Mouse (Mus musculus): ENCODE measurements around the gene Tnik.

Tnik gene

GRCm38 (mm10) chr3:28399593-28400216, 136.7 kb downstream of the Tnik start:
- no peak for DNase-seq (ENCODE audit: low read depth, low spot score)

GRCm38 (mm10) chr3:28401335-28401734, 138.3 kb downstream of the Tnik start:
- no peak for DNase-seq (ENCODE audit: low read depth, low spot score)

GRCm38 (mm10) chr3:28402221-28402620, 139.2 kb downstream of the Tnik start:
- no peak for DNase-seq (ENCODE audit: low read depth, low spot score)

GRCm38 (mm10) chr3:28405391-28405790, 142.4 kb downstream of the Tnik start:
- no peak for DNase-seq (ENCODE audit: low read depth, low spot score)

DNA sequence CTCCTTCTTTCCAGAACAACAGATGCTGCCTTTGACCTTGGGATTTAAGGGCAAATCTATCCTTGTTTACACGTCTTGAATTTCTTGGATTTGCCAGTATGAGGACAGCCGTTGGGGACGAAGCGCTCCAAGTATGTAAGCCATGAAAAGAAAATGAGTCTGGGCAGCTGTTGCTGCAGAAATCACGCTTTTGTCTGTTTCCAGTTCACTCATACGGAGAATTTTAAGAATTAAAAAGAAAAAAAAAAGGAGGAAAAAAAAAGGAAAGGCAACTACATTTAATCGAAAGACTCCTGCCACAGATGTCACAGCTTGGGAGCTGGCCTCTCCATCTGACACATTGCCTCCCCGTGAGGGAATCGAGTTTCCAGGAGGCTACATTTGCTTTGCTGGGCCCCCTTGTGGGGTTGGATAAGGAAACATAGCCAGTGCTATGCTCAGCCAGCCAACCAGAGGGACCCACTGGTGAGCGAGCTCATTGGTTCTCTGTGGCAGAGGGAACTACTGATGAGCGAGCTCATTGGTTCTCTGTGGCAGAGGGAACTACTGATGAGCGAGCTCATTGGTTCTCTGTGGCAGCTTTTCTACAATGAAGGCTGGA, 145.9 kb downstream of the Tnik start:
- DNase-seq (ENCODE audit: low read depth, low spot score), result no peak

DNA sequence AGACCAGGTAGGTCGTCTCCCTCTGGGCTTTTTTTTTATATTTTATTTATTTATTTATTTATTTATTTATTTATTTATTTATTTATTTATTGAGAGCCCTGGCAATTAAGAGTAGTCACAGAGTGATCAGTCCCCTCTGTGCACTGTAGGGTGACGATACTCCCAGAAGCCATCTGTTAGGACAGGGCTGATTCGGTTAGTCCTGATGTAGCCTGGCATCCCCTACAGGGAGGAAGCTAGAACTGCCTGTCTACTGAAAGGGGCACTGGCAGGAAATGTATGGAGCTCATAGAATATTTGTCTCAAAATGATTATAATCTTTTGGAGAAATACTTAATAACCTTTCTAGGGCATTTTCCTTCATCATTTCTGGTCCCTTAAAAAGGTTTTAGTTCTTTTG, 147.3 kb downstream of the Tnik start:
- no peak for DNase-seq (ENCODE audit: low read depth, low spot score)

DNA sequence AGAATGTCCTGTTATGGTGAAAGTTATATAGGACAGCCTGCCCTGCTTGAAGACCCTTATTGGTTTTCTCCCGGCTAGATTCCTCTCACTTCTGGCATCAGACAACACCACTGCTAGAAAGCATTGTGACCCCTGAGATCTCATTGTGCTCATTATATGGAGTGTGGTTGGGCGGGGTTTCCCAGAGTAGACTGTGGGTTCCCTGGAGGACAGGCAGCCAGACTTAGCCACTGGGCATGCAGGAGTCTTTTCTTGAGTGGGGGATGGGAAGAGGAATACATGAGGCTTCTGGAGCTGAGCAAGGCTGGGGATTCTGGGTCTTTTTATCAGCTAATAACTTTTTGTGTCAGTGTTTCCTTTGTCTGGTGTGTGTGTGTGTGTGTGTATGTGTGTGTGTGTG, 153.0 kb downstream of the Tnik start:
- no peak for DNase-seq (ENCODE audit: low read depth, low spot score)

DNA sequence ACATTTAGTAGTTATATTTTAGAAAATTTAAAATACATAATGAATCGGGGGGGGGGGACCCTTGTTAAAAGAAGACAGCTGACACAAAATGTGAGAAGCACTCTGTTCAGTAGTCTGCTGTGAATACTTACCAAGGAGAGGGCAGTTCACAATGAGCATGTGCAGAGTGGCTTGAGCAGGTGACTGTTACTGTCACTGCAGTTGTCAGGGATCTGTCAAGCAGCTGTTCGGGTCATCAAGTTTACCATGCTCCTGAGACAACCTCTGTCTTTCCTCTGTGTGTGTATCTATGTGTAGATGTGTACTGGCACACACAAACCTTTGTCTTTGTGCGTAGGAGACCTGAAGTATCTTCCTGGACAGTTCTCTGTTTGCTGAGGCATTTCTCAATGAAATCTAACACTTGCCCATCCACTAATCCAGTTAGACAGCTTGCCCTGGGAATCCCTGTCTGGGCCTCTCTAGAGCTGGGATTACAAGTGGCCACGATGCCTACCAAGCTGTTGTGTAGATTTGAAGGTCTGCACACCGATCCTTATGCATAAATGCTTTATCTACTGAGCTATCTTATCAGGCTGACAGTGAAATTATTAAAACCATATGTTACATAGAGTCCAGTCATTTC, 154.2 kb downstream of the Tnik start:
- DNase-seq (ENCODE audit: low read depth, low spot score), result no peak

DNA sequence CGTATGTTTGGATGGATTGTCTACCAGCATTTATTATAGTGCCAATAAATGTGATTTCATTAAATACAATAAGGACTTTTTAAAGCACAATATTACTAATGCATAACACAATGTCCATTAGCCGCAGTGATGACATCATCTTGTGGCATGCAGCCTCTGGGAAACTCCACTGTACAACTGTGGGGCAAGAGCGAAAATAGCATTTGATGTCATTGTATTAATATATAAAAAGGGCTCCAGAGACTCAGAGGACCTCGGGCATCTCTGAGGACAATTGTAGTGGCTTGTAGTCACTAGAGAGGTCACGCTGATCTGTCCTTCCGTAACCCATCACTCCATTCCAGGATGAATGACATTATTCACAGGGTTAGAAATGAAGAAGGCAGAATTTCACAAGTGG, 157.2 kb downstream of the Tnik start:
- DNase-seq (ENCODE audit: low read depth, low spot score), result no peak

GRCm38 (mm10) chr3:28420698-28421097, 157.7 kb downstream of the Tnik start:
- DNase-seq (ENCODE audit: low read depth, low spot score), result no peak

GRCm38 (mm10) chr3:28421798-28422197, 158.8 kb downstream of the Tnik start:
- DNase-seq (ENCODE audit: low read depth, low spot score), result no peak

DNA sequence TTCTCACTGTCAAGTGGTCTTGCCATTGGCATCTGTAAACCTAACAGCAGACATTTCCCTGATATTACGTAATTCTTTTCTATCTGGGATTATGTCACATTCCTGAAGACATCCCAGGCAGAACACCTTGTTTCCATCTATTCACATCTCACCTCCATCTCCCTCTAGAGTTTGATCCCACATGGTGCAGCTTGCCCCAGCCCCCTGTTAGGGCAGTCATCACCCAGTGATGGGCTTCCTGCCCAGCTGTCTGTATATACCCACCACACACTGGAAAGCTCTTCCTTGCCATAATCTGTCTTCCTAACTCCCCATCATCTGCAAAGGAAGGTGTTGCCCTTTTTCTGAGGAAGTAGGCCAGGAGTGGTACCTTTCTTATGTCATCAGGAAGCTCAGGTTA, 159.2 kb downstream of the Tnik start:
- no peak for DNase-seq (ENCODE audit: low read depth, low spot score)

DNA sequence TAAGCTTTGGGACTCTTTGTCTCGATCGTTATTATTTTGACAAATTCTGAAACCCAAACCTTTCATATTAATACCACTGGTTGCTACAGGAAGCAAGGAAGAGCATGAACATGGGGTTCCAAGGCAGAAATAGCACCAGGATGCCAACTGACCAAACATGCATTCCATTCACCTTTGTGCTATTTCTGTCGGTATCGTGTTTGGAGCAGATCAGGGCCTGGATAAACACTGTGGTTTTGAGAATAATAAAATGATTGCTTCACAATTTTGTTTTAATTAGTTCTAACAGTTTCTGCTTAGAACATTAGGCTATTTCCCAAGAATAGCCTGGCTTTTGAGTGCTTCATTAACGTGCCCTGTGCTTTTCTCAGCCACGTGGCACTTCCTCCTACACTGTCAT, 162.9 kb downstream of the Tnik start:
- no peak for DNase-seq (ENCODE audit: low read depth, low spot score)

- no peak for DNase-seq (ENCODE audit: low read depth, low spot score)
Observed at GRCm38 (mm10) chr3:28431459-28431858, 168.4 kb downstream of the Tnik start.

GRCm38 (mm10) chr3:28432321-28432720, 169.3 kb downstream of the Tnik start:
- no peak for DNase-seq (ENCODE audit: low read depth, low spot score)

- DNase-seq (ENCODE audit: low read depth, low spot score), result no peak
Observed at GRCm38 (mm10) chr3:28435478-28435877, 172.5 kb downstream of the Tnik start.

- DNase-seq (ENCODE audit: low read depth, low spot score), result no peak
Observed at GRCm38 (mm10) chr3:28437429-28437828, 174.4 kb downstream of the Tnik start.

DNA sequence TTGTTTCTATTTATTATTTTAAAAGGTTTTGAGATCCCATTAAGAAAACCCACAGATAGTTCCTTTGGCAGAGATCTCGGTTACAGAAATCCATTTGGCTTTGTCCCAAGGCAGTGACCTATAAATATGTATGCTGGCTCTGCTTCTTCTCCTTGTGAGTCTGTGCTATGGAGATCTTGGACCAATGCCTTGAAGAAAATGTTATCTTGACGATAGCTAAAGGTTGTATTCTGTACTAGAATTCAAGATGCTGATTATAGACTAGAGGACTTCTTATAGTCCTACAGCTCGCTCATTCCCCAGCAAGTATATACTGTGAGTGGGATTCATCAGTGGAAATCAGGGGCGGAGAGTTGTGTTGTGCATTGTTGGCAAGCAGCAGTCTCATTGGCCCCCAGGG, 178.5 kb downstream of the Tnik start:
- DNase-seq (ENCODE audit: low read depth, low spot score), result no peak

DNA sequence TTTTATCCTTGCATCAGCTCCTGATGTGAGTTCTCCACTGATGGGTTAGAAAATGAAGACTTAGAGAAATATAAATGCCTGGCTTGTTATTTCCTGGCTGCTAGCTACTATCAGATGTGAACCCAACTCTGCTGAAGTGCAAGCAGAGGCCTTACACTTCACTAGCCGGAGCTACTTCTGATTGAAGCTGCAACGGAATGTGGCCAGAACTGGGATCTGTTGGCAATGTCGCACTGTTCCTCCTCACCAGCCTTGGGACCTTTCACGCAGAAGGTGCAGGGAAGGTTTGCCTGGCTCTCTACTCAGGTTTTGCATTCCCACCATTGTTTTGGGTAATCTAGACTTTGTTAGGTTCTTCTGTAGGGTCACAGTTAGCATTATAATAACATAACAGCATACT, 179.1 kb downstream of the Tnik start:
- DNase-seq (ENCODE audit: low read depth, low spot score), result no peak

DNA sequence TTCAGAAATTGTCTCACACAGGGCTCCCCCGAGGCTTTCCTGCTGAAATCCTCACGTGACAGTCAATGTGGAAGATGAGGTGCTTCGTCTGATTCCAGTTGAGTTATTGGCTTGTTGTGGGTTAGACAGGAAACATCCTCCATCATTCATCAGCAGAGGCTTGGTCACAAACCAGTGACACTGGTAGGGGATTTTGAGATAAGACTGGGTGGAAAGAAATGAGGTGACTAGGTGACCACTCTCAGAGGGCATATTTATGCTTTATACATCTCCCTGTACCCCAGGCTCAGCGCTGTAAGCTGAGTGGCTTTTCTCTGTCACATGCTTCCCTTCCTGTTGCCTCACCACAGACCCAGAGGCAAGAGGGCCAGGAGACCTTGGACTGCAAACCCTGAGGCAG, 184.9 kb downstream of the Tnik start:
- DNase-seq (ENCODE audit: low read depth, low spot score), result no peak

- DNase-seq (ENCODE audit: low read depth, low spot score), result no peak
Observed at GRCm38 (mm10) chr3:28453458-28453857, 190.4 kb downstream of the Tnik start.

DNA sequence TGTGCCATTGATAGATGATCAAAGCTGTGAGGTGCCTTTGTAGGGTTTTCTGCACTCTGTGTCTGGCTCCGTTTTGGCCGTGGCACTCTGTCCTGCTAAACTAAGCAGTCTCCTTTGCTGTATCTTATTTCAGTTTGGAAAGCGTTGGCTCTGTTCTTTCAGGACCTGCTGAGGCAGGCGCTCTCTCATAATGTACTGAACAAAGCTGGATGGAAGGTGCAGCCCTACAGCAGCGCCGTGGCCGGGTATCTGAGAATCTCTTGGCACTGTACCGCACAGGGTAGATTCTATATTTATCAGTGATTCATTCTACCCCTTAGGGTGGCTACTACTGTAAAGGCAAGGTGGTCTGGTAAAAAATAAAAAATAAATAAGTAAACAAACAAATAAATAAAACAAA, 193.8 kb downstream of the Tnik start:
- DNase-seq (ENCODE audit: low read depth, low spot score), result no peak

- no peak for DNase-seq (ENCODE audit: low read depth, low spot score)
Observed at GRCm38 (mm10) chr3:28457517-28457916, 194.5 kb downstream of the Tnik start.

Data from c-Kit-negative CD71-positive TER-119-positive erythroid progenitor cells, embryonic 14.5 days (primary cell).